ENCODE assay signal across 9 mouse cellular contexts in genomic region chr13:84059661-84060452, GRCm38 (mm10).
DNase-seq lines count a peak whose midpoint lies in the region; ATAC-seq lines count a peak whose summit lies in the region.
"Had no signal": no experiment of that assay in that cellular context is flagged by ENCODE, and none has a peak within 500 bp of the region (broad histone marks: within the 10 kb centered on the region; RNA-seq: fewer than 3 reads in every experiment).

No protein-coding gene starts in this region.

- H3K36me3 ChIP-seq in kidney, embryonic 15.5 days: no peaks in the 10 kb centered on the region
- H3K36me3 ChIP-seq in embryonic facial prominence, embryonic 10.5 days (replicated peaks): no peaks in the 10 kb centered on the region
- no peaks in the 10 kb centered on the region for H3K36me3 ChIP-seq in hindbrain, embryonic 14.5 days (replicated peaks; ENCODE audit: control insufficient read depth, insufficient read depth)
- no peaks in the 10 kb centered on the region for H3K36me3 ChIP-seq in neural tube, embryonic 14.5 days (ENCODE audit: control insufficient read depth, insufficient read depth, low read length)
- no peaks in the 10 kb centered on the region for H3K36me3 ChIP-seq in liver, embryonic 11.5 days (ENCODE audit: control insufficient read depth, insufficient read depth, low read length)

- peaks cover 17% of the 10 kb centered on the region for H3K4me1 ChIP-seq in kidney, embryonic 15.5 days
- H3K4me1 ChIP-seq in embryonic facial prominence, embryonic 10.5 days: peaks cover 25% of the 10 kb centered on the region
- peaks cover 50% of the 10 kb centered on the region for H3K4me1 ChIP-seq in hindbrain, embryonic 14.5 days (replicated peaks; ENCODE audit: control insufficient read depth, insufficient read depth, low read length)
- H3K4me1 ChIP-seq in neural tube, embryonic 14.5 days (ENCODE audit: control insufficient read depth, insufficient read depth, low read length): peaks cover 20% of the 10 kb centered on the region
- no peaks in the 10 kb centered on the region for H3K4me1 ChIP-seq in liver, embryonic 11.5 days (replicated peaks; ENCODE audit: control insufficient read depth, insufficient read depth, low read length)

- DNase-seq in kidney, postnatal 10 days: no peak
- DNase-seq in embryonic facial prominence, embryonic 10.5 days (ENCODE audit: low spot score): no peak
- peak; percentile 60 for DNase-seq in hindbrain, embryonic 14.5 days (ENCODE audit: low spot score)
- DNase-seq in urinary bladder, postnatal 10 days (ENCODE audit: low spot score): no peak
- no peak for DNase-seq in liver, embryonic 11.5 days (ENCODE audit: low spot score)
- DNase-seq: lung, adult 2 months had no signal

- peak overlapping the region; percentile 57 for H3K27ac ChIP-seq in kidney, embryonic 15.5 days
- peak overlapping the region; percentile 48; the same call in 1 of the 2 replicates for H3K27ac ChIP-seq in embryonic facial prominence, embryonic 10.5 days (replicated peaks)
- H3K27ac ChIP-seq in hindbrain, embryonic 14.5 days: peak overlapping the region; percentile 99
- H3K27ac ChIP-seq in neural tube, embryonic 14.5 days (ENCODE audit: low read depth, low read length): peak overlapping the region; percentile 98
- H3K27ac ChIP-seq in liver, embryonic 11.5 days (ENCODE audit: low read depth, low read length): no peak overlapping the region

- H3K4me3 ChIP-seq in kidney, embryonic 15.5 days (replicated peaks): no peak overlapping the region
- H3K4me3 ChIP-seq in embryonic facial prominence, embryonic 10.5 days: no peak overlapping the region
- H3K4me3 ChIP-seq in hindbrain, embryonic 14.5 days (replicated peaks; ENCODE audit: low read length): peak overlapping the region; percentile 25
- H3K4me3 ChIP-seq in neural tube, embryonic 14.5 days (ENCODE audit: low read depth, low read length): peak overlapping the region; percentile 22
- H3K4me3 ChIP-seq in liver, embryonic 11.5 days (ENCODE audit: low read depth, low read length): no peak overlapping the region

- H3K27me3 ChIP-seq in kidney, embryonic 15.5 days: no peaks in the 10 kb centered on the region
- no peaks in the 10 kb centered on the region for H3K27me3 ChIP-seq in embryonic facial prominence, embryonic 10.5 days (replicated peaks; ENCODE audit: low read depth, poor library complexity, severe bottlenecking)
- H3K27me3 ChIP-seq in hindbrain, embryonic 14.5 days (ENCODE audit: control insufficient read depth, insufficient read depth, low read length): no peaks in the 10 kb centered on the region
- H3K27me3 ChIP-seq in neural tube, embryonic 14.5 days (ENCODE audit: control insufficient read depth, insufficient read depth, low read length): no peaks in the 10 kb centered on the region
- H3K27me3 ChIP-seq in liver, embryonic 11.5 days (replicated peaks; ENCODE audit: control insufficient read depth, insufficient read depth, low read length): peaks cover 8% of the 10 kb centered on the region; the same call in 1 of the 2 replicates

- no peak overlapping the region for H3K9ac ChIP-seq in kidney, embryonic 15.5 days
- H3K9ac ChIP-seq in hindbrain, embryonic 14.5 days: peak overlapping the region; percentile 71
- peak overlapping the region; percentile 64 for H3K9ac ChIP-seq in neural tube, embryonic 14.5 days (replicated peaks; ENCODE audit: low read depth, low read length)
- H3K9ac ChIP-seq in liver, embryonic 11.5 days (ENCODE audit: low read depth, low read length): no peak overlapping the region

- H3K4me2 ChIP-seq in kidney, embryonic 15.5 days: no peak overlapping the region
- H3K4me2 ChIP-seq in hindbrain, embryonic 14.5 days (replicated peaks): peak overlapping the region; percentile 62
- H3K4me2 ChIP-seq in neural tube, embryonic 14.5 days (ENCODE audit: low read depth, low read length): peak overlapping the region; percentile 57
- H3K4me2 ChIP-seq in liver, embryonic 11.5 days: no peak overlapping the region

- no peaks in the 10 kb centered on the region for H3K9me3 ChIP-seq in kidney, embryonic 15.5 days (replicated peaks)
- no peaks in the 10 kb centered on the region for H3K9me3 ChIP-seq in embryonic facial prominence, embryonic 10.5 days
- H3K9me3 ChIP-seq in hindbrain, embryonic 14.5 days (ENCODE audit: control insufficient read depth, low read length): no peaks in the 10 kb centered on the region
- H3K9me3 ChIP-seq in neural tube, embryonic 14.5 days (ENCODE audit: control insufficient read depth, low read length): no peaks in the 10 kb centered on the region
- no peaks in the 10 kb centered on the region for H3K9me3 ChIP-seq in liver, embryonic 11.5 days (ENCODE audit: control insufficient read depth, low read length)

- ATAC-seq in kidney, embryonic 15.5 days (replicated peaks; ENCODE audit: low FRiP score): peak; percentile 35; the same call in 1 of the 2 replicates
- peak; percentile 71 for ATAC-seq in hindbrain, embryonic 14.5 days (ENCODE audit: low FRiP score)
- peak; percentile 64 for ATAC-seq in neural tube, embryonic 14.5 days (ENCODE audit: low read depth)
- no peak for ATAC-seq in inflammation-experienced regulatory T-cells, adult 6 months
- ATAC-seq in liver, embryonic 11.5 days (replicated peaks; ENCODE audit: low FRiP score): no peak

- 26% methylated on average over 5 of the region's 5 CpGs for WGBS in kidney, embryonic 15.5 days
- 20% methylated on average over 5 of the region's 5 CpGs for WGBS in embryonic facial prominence, embryonic 10.5 days
- WGBS in hindbrain, embryonic 14.5 days: 4% methylated on average over 5 of the region's 5 CpGs
- 4% methylated on average over 5 of the region's 5 CpGs for WGBS in neural tube, embryonic 14.5 days
- WGBS in liver, embryonic 11.5 days: 22% methylated on average over 5 of the region's 5 CpGs

Comparison
In these comparisons a context has a peak if more than half of its experiments do, and no peak if none do; other contexts are left out.
1. ATAC-seq: peak in kidney, embryonic 15.5 days (single experiment), hindbrain, embryonic 14.5 days (single experiment) and neural tube, embryonic 14.5 days (single experiment); none in inflammation-experienced regulatory T-cells, adult 6 months (single experiment) and liver, embryonic 11.5 days (single experiment).
2. H3K4me2 ChIP-seq: peak in hindbrain, embryonic 14.5 days (single experiment) and neural tube, embryonic 14.5 days (single experiment); none in kidney, embryonic 15.5 days (single experiment) and liver, embryonic 11.5 days (single experiment).
3. H3K4me3 ChIP-seq: peak in hindbrain, embryonic 14.5 days (single experiment) and neural tube, embryonic 14.5 days (single experiment); none in kidney, embryonic 15.5 days (single experiment), embryonic facial prominence, embryonic 10.5 days (single experiment) and liver, embryonic 11.5 days (single experiment).
4. H3K9ac ChIP-seq: peak in hindbrain, embryonic 14.5 days (single experiment) and neural tube, embryonic 14.5 days (single experiment); none in kidney, embryonic 15.5 days (single experiment) and liver, embryonic 11.5 days (single experiment).